Mouse (Mus musculus) hindlimb bud, embryonic 11.5 days (tissue): ENCODE data around the gene Ints12.

Experiments
- DNase-seq: peaks from one replicate; pipeline ENCODE4 v3.0.0-alpha.2; 2012; ENCODE audit warnings: low read depth, low spot score; ENCODE audit errors: extremely low spot score

Gene Ints12

GRCm38 (mm10) chr3:133091664-133092273 is at the start of gene Ints12, which contains the start of gene Gstcd:
Ints12 (plus strand) TSS chr3:133091840.
Gstcd (minus strand) TSS chr3:133092033.
- peak; percentile 94 for DNase-seq

GRCm38 (mm10) chr3:133052068-133052467 is 39.6 kb upstream of the Ints12 start:
- DNase-seq = no peak

GRCm38 (mm10) chr3:133075560-133075959 is 16.1 kb upstream of the Ints12 start:
- no peak for DNase-seq

GRCm38 (mm10) chr3:133082736-133083135 is 8.9 kb upstream of the Ints12 start:
- no peak for DNase-seq

DNA sequence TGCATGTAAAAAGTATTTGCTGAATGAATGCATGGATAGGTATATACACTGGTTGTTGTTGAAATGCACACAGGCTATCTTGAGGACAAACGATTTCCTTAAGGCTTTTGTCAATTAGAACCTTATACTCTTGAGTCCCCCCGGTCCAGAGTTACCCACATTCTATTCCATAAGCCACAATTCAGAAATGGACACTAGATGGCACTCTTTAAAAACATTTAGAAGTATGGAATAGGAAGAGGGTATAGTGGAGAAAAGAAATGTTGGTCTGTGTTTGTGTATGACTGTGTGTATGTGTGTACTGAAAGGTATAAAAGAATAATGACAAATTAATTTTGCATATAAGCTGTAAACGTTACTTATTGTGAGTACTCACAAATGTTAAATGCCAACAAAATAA is 5.8 kb upstream of the Ints12 start:
- DNase-seq = peak; percentile 20

GRCm38 (mm10) chr3:133090247-133091120 is 1.2 kb upstream of the Ints12 start:
- DNase-seq = peak; percentile 47

GRCm38 (mm10) chr3:133091121-133091663 is 448 bp upstream of the Ints12 start:
- DNase-seq = peak; percentile 41

DNA sequence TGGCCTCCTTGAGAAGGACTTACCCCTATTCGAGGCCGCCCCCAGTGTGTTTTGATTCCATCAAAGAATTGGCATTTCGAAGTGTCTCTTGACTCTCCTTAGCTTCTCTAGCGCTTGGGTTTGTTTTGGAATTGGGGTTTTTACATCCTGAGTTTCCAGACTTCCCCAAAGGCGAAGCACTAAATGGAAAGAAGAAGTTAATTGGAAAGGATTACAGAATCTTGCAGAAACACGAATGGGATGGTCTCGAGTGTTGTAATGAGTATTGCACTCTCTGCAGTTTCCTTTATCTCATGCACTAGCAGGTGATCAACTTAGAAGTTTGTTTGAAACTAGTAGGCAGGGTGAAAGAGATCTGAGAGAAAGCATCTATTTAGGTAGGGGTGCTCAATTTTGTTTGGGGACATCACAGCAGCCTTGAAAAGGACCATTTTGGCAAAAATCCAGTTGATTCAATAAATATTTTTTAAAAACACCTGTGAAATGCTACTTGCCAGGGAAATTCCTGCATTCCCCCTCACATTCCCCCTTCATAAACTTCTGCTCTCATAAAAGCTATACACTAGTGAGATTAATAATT is 724 bp downstream of the Ints12 start:
- peak; percentile 26 for DNase-seq

- DNase-seq = no peak
Measured at GRCm38 (mm10) chr3:133092936-133093335, 1.3 kb downstream of the Ints12 start.

GRCm38 (mm10) chr3:133094305-133094704 is 2.7 kb downstream of the Ints12 start:
- DNase-seq = no peak

- DNase-seq = no peak
Measured at GRCm38 (mm10) chr3:133097936-133098335, 6.3 kb downstream of the Ints12 start.

GRCm38 (mm10) chr3:133098336-133098735 is 6.7 kb downstream of the Ints12 start:
- no peak for DNase-seq

DNA sequence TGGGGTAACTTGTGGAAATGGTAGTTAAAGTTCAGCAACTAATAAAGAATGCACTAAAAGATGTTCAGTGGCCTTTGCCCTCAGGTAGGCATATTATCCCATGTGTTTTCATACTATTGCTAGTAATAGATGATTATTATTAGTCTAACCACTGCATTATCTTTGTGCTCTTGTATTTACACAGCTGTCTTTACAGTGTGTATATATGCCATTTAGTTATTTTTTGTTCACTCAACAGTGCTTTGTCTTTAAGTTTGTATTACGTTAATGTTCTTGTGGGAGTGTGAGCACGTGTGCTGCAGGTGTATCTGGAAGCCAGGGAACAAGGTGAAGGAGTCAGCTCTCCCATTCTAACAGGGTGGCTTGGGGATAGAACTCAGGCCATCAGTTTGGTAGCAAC is 7.3 kb downstream of the Ints12 start:
- no peak for DNase-seq

DNA sequence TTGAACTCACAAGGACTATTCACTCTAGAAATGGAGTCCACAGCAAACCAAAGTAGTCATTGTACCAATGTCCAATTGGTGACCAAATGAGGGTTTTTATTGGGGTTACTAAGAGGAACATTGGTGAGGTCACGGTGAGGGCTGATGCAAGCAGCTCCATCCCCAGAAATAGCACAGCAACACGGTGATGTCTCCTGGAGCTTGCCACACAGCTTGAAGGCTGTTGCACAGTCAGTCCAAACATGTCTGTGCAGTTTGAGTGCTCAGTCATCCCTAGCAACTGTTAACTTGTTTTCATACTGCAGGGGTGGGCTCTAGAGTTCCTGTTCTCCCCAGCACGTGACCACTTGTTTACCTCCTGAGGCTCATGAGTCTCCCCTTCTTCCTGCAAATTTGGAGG is 12.1 kb downstream of the Ints12 start:
- DNase-seq = no peak

GRCm38 (mm10) chr3:133104436-133104835 is 12.8 kb downstream of the Ints12 start:
- no peak for DNase-seq

- DNase-seq = no peak
Measured at GRCm38 (mm10) chr3:133108731-133109130, 17.1 kb downstream of the Ints12 start.

- DNase-seq = no peak
Measured at GRCm38 (mm10) chr3:133109844-133110243, 18.2 kb downstream of the Ints12 start.

DNA sequence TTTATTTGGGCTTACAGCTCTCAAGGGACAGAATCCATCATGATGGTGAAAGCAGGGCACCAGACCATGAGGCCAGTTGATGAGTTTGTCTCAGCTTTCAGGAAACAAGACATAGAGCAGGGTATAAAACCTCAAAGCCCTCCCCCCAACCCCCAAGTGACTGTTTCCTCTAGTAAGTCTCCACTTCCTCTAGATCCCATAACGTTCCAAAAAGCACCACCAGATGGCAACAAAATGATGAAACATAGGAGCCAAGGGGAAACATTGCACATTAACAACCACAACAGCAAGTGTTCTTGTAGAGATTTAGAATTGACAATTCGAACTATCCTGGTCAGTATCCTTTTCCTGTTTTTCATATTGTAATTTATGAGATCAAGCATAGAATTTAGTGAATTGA is 20.1 kb downstream of the Ints12 start:
- DNase-seq = no peak

DNA sequence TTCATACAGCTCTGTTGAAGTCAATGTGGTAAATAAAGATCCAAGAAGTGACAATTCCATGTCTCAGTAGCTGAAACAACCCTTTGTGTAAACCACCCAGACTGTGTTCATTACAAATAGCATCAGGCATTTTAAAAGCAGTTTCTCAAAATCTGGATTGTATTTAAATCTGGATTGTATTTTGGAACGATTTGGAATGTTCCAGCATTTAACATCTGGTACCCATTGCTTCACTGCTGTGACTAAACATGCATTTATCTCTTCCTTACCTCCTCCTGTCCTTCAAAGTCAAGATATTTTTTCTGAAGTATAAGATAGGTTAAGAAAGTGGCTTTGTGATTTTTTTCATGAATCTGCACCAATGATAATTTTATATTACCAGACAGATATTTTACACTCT is 21.6 kb downstream of the Ints12 start:
- no peak for DNase-seq

- DNase-seq = no peak
Measured at GRCm38 (mm10) chr3:133131372-133131771, 39.7 kb downstream of the Ints12 start.

DNA sequence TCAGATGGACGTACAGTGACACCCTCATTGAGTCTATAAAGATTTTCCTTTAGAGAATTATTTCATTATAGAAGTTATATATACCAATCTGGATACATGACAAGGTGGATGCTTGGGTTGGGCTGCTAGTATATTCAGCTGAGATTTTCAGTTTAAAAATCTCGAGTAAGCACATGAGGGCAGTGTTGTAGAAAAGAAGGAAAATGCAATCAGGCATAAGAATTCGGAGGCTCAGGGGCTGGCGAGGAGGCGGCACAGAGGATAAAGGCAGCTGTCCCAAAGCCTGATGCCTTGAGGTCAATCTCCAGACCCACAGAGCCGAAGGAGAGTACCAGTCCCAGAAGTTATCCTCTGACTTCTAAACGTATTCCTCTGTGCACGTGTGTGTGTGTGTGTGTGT is 41.0 kb downstream of the Ints12 start:
- no peak for DNase-seq

- no peak for DNase-seq
Measured at GRCm38 (mm10) chr3:133141877-133142276, 50.2 kb downstream of the Ints12 start.
